Mouse (Mus musculus) A20 (cell line): ENCODE measurements around the gene Ppih.
"Not testable (repeated sequence)": the region's sequence is repeated elsewhere in the genome, so short reads cannot be mapped to it uniquely, and the experiment has no call there.

ENCODE experiments used
- DNase-seq: peaks from one replicate; pipeline ENCODE4 v3.0.0-alpha.2; 2011; ENCODE audit warnings: low read depth, low spot score

Gene Ppih

GRCm38 (mm10) chr4:119291921-119292320 lies 28.4 kb downstream of the Ppih start:
- no peak for DNase-seq

GRCm38 (mm10) chr4:119285336-119285735 lies 35.0 kb downstream of the Ppih start:
- no peak for DNase-seq

- DNase-seq: no peak
Observed at GRCm38 (mm10) chr4:119284861-119285260, 35.5 kb downstream of the Ppih start.

DNA sequence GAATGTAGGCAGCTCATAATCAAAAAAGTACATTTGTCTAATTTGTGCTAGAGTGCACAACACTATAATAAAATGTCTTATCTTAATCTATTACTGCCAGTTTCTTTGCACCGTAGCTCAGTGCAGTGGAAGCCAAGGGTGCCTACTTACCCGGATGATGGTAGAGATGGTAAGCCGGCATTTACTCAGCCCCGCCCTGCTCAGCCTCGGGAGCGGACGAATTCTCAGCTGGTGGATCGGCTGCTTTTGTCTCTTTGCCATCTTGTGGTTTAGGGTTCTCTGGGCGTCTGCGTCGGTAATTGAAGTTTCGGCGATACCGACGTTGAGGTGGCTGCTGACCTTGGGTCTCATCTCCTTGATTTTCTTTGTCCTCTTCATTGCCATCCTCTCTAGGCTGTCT lies 41.6 kb downstream of the Ppih start:
- DNase-seq: not testable (repeated sequence)

DNA sequence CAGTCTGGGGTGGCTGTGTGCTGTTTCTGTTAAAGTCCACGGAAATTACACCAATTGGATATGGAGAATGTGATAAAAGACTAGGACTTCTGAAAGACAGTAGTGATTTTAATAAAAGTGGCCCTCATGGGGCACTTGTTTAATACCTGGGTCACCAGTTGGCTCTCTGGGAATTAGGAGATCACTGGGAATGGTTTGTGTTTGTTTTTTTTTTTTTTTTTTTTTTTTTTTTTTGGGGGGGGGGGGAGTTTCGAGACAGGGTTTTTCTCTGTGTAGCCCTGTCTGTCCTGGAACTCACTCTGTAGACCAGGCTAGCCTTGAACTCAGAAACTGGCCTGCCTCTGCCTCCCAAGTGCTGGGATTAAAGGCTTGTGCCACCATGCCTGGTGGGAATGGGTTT lies 44.6 kb downstream of the Ppih start:
- DNase-seq: no peak

GRCm38 (mm10) chr4:119275226-119275625 lies 45.1 kb downstream of the Ppih start:
- DNase-seq: no peak

- no peak for DNase-seq
Observed at GRCm38 (mm10) chr4:119274627-119275026, 45.7 kb downstream of the Ppih start.

DNA sequence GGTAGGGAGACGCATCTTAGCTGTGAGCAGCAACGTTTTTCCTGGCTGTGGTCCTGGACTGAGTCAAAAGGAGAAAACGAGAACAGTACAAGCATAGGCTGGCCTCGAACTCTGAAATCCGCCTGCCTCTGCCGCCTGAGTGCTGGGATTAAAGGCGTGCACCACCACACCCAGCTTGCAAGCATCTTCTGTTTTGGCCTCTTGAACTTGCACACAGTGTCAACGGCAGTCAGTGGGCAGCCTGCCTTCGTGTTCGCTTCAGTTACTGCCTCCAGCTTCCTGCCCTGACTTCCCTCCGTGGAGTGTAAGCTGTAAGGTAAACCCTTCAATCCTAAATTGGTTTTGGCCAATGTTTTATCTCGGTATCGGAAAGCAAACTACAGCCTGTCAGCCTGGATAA lies 53.7 kb downstream of the Ppih start:
- DNase-seq: no peak

DNA sequence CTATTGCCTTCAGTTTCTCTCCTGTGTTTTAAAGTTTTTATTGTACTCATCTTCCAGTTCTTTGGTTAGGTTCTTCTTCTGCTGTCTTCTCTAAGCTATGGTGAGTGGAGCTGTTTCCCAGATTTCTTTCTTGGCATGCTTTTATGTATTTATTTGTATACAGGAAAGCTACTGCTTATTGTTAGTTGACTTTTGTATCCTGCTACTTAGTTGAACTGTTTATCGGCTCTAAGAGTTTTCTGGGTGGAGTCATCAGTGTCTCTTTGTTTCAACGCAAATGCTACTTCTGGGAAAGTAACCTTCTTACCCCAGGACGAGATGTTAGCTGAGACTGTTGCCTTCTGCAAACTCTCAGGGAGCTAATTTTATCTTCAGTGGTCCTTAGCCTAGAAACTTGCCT lies 56.9 kb downstream of the Ppih start:
- no peak for DNase-seq

DNA sequence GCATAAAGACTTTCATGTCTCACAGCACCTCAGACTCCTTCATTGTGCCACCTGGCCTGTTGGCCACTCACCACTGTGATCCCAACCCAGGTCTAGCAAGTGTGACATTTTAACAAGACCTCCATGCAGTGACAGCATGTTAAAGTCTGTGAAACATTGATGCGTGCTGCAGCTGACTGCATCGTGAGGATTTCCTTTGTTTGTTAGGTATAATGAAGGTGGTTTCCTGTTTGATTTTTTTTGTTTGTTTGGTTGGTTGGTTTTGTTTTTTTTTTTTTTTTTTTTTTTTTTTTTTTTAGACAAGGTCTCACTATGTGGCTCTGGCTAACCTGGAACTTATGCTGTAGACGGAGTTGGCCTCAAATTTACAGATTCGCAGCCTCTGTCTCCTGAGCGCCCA lies 57.9 kb downstream of the Ppih start:
- no peak for DNase-seq

- DNase-seq: no peak
Observed at GRCm38 (mm10) chr4:119261087-119261713, 59.1 kb downstream of the Ppih start.

DNA sequence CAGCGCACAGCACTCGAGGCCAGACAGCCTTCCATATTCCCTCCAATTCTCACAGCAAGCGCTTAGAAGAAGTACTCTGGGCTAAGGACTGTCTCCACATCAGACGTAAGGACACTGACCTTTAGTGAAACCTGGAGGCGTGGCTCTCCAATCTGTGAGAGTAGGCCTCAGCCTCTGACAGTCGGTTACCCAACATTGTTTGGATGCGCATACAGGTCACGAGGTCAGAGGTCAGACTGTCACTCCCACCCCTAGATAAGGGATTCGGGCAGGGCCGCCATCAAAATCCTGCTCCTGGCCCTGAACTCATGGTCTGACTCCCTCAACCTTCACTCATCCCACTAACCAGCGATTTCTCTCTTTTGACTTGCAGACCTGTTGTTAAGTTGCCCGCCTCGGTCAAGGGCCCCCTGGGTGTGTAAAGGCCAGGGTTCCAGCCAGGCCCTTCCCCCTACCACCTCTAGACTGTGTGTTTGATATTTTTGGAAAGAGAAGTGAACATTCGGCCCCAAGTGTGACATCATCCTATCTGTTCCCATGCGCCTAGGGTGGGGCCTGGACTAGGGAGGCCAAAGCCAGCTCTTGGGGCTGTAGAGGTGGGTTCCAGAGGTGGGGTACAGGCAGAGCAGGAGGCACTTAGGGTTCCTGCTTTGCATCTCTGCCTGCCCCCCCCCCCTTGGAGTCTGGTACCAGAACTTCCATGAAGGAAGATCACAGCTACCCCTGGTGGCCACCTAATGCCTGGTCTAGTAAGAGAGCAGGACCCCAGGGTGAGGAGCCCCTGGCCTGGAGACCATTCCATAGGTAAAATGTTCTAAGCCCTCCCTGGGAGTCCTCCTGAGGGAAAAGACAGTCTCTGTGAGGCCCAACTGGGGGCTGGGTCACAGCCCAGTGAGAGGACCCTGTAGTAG lies 60.7 kb downstream of the Ppih start:
- DNase-seq: no peak

- DNase-seq: no peak
Observed at GRCm38 (mm10) chr4:119257083-119257482, 63.3 kb downstream of the Ppih start.

- no peak for DNase-seq
Observed at GRCm38 (mm10) chr4:119255351-119255750, 65.0 kb downstream of the Ppih start, which contains the start of gene Cldn19. Gene Cldn19 (plus strand): TSS chr4:119255414.

- DNase-seq: no peak
Observed at GRCm38 (mm10) chr4:119254012-119254618, 66.2 kb downstream of the Ppih start.

DNA sequence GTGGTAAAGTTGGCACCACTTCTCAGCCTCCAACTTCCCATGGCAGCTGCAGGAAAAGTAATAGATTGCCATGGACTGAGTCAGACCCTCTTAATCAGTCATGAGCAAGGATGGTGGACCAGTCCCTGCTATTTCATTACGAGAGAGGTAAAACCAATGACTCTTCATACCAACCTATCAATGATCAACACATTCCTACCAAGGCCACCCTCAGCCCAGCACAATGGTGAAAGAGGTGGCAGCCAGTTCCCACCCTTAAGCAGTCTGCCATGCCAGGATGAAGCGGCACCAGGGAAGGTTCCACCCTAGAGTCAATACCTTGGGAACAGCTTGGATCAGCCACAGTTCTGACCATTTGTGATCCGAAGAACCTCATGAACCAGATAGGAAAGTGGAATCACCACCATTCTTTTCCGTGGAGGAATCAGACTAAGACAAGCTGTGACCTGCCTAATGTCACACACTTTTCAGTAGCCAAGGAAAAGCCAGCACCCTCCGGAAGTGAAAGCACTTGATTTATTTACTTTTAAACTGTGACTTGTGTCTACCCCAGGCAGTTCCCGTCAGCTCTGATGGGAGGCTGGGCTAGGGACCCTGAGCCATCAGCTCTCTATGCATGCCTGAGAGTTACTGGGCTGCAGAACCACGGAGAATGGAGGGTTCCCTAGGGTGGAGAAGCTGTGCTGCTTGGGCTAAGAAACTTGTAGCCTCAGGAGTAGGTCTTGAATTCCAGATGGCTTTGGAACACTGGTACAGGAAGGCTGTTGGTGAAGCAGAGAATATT lies 68.1 kb downstream of the Ppih start:
- DNase-seq: no peak
